Mouse (Mus musculus) cerebellum, adult 2 months (tissue): ENCODE data around the gene Vegfa. TPM values are rescaled to one million over a fixed set of nuclear protein-coding genes. Genes with fewer than 3 reads are reported as not detected.

Experiments used
- DNase-seq, 2 experiments: peaks; one replicate each; pipeline ENCODE4 v3.0.0; 2021
- H3K27ac ChIP-seq: fragments of 200-500 bp; 2 replicates; pipeline ENCODE4 v1.5.1; 2012; ENCODE audit warnings: low read length, control low read depth, inconsistent platforms; ENCODE audit not compliant: insufficient read depth
- H3K27me3 ChIP-seq: fragments of 200-500 bp; 2 replicates; pipeline ENCODE4 v1.6.1; 2012; ENCODE audit warnings: inconsistent platforms, mild to moderate bottlenecking, low read length, moderate library complexity; ENCODE audit not compliant: control insufficient read depth, insufficient read depth
- H3K4me1 ChIP-seq: fragments of 200-500 bp; 2 replicates; pipeline ENCODE4 v1.6.1; 2011; ENCODE audit warnings: low read length; ENCODE audit not compliant: control insufficient read depth, insufficient read depth
- H3K4me3 ChIP-seq: fragments of 200-500 bp; replicated peaks from 2 replicates; pipeline ENCODE3; 2011; ENCODE audit warnings: mild to moderate bottlenecking, low read depth, low read length, control low read depth; ENCODE audit not compliant: insufficient read depth
- CTCF ChIP-seq: fragments of 200-500 bp; IDR thresholded peaks from 2 replicates; pipeline ENCODE4 v1.5.1; 2011; ENCODE audit warnings: low read depth, mild to moderate bottlenecking, control low read depth, low read length, moderate library complexity, borderline replicate concordance; ENCODE audit not compliant: insufficient read depth
- POLR2A ChIP-seq: fragments of 200-500 bp; IDR thresholded peaks from 2 replicates; pipeline ENCODE4 v1.6.1; 2011; ENCODE audit warnings: low read length, control low read depth, borderline replicate concordance; ENCODE audit not compliant: insufficient read depth
- WGBS: fragments of 180-500 bp; shearing (Covaris S2); methylation state at CpG from one replicate; pipeline ENCODE4 v1.1.7; 2018; 5-methylcytosine and 5-hydroxymethylcytosine counted together
- polyA plus RNA-seq: library from polyadenylated mRNA; depleted of rRNA; stranded (reverse); fragments of >200 nt; gene quantifications from 2 replicates; pipeline ENCODE4 v1.2.3, GENCODE M21; 2012

Gene Vegfa
- polyA plus RNA-seq, 1 experiment = 195 TPM

DNA sequence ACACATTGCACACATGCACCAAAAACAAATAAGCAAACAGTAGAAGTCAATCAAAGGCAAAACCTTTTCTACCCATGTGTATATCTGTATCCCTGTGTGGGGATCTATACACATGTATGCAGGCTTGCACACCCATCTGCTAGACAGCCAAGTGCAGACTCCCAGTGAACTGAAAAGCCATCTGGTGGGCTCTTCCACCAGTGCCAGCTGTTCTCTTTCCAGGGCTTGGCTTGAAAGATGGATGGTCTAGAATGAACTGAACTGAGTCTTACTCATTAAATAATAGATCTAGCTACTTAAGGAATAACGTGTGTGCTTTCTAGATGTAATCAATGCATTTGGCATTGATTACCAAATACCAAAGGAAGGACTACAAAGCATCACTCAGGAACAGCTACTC, 50.3 kb downstream of the Vegfa start:
- H3K4me1 ChIP-seq = no peaks in the 10 kb centered on the region
- H3K27me3 ChIP-seq = no peaks in the 10 kb centered on the region
- WGBS = 33% methylated on average over 1 of the region's 1 CpGs
- no peak for TF ChIP-seq POLR2A
- TF ChIP-seq CTCF = no peak
- H3K27ac ChIP-seq = no peak overlapping the region
- H3K4me3 ChIP-seq = no peak overlapping the region
- DNase-seq = no peak

DNA sequence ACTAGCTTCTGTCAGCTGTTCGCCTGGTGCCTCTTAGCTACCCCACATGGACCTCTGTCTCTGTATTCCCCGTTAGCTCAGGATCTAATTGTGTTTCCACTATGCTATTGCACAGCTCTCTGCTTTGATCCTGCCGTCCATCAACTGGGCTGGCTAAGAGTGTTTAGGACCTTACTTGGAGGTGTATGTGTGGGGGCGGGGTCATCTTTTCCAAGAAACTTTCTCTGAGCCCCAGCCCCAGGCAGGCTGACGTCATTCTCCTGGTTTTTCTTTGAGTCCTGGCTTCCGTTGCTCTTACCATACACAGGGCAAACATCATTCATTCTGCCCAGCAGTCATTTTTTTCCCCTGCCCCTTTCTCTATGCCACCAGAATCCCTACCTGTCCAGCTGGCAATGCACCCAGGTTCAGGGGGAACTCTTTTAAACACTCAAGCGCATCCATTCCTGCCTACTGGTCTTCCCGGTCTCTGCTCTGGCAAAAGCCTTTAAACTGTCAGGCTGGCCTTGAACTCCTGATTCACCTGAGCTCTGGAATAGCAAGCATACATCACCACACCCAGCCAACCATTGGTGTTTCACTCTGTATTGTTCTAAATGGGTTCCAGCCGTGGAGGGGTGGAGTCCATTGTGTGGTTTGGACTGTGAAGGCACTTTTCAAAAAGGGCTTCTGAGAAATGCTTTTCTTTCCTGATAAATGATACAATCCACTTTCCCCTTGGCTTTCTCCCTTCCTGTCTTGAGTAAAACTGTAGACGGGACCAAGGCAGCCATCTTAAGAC, 53.0 kb downstream of the Vegfa start:
- no peak for TF ChIP-seq POLR2A
- no peak for TF ChIP-seq CTCF
- Histone ChIP-seq H3K4me3 (no peak overlapping the region), H3K4me1 (no peaks in the 10 kb centered on the region), H3K27ac (no peak overlapping the region), H3K27me3 (no peaks in the 10 kb centered on the region)
- no peak for DNase-seq
- 88% methylated on average over 10 of the region's 10 CpGs for WGBS

DNA sequence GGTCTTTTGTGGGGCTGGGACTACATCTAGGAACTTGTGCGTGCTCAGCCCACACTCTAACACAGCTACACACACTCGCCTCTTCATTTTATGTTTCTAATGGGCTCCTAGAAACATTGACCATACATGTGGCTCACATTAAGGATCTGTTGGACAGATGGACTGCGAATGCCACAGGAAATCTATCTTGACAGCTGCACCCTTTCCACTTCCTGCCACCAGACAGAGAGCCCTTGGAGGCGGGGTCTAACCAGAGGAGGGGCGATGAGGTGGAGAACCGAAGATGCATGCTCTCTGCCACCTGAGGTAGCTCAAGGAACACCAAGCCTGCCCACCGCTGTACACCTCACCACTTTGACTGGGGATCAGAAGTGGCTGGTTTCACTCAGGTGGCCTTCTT, 57.7 kb downstream of the Vegfa start:
- 63% methylated on average over 7 of the region's 7 CpGs for WGBS
- no peak for DNase-seq
- no peak overlapping the region for H3K4me3 ChIP-seq
- H3K27ac ChIP-seq = no peak overlapping the region
- no peaks in the 10 kb centered on the region; the same call in 1 of the 2 replicates for H3K27me3 ChIP-seq
- TF ChIP-seq POLR2A = no peak
- no peaks in the 10 kb centered on the region for H3K4me1 ChIP-seq

DNA sequence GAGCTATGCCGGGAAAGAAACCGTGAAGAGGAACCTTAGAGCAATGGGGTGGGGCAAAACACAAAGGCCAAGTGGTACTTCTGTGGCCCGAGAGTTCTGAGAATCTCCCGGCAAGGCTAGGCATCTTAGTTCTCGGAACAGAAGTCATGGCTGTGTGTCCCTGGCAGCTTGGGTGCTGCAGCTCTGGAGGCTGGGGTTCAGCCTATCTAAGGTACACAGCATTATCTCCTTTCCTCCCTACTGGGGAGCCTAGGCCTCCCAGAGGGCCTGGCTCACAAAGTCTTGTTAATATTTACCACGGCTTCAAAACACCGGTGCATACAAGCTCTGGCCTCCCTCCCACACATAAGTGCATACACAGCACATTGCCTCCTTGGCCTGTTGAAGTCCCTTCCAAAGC, 59.0 kb downstream of the Vegfa start:
- TF ChIP-seq CTCF (no peak), POLR2A (no peak)
- WGBS = 88% methylated on average over 7 of the region's 7 CpGs

DNA sequence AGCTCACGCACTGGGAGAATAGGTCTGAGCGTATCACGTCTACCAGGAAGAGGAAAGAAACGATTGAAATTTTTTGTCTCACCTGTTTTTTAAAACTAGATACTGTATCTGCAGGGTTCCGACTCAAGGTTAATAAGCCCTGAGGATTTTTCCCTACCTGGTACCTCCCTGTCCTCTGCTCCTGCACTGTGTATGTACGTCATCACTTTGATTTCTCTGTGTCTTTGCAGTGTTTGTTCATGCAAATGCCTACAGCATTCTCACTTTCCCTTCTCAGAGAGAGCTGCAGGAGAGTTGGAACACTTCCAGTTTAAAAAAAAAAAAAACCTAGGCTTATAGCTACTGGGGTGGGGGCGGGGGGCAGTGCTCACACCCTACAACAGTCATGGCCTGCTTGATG, 59.8 kb downstream of the Vegfa start:
- TF ChIP-seq CTCF (no peak), POLR2A (no peak)
- no peak overlapping the region for H3K4me3 ChIP-seq
- WGBS = 86% methylated on average over 7 of the region's 7 CpGs

More for the DNA sequence above, 59.0 kb downstream of the Vegfa start:
- no peak for DNase-seq
- Histone ChIP-seq H3K4me3 (no peak overlapping the region), H3K4me1 (no peaks in the 10 kb centered on the region), H3K27me3 (no peaks in the 10 kb centered on the region; the same call in 1 of the 2 replicates), H3K27ac (no peak overlapping the region)

DNA sequence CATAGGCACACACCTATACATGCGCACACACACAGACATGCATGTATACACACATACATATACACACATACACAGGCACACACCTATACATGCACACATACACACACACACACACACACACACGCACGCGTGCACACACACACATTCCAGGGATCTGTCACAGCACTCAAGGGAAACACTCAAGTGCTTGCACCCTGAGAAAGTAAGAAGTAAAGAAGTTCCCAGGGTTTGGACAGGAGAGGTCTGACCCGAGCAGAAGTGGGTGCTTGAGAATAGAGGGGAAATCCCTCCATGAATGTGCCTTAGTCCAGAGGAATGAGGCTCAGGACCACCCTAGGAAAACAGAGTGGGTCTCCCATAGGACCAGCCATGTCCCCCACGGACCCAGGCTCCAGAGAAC, 60.4 kb downstream of the Vegfa start:
- WGBS = 89% methylated on average over 6 of the region's 6 CpGs
- H3K4me3 ChIP-seq = no peak overlapping the region
- no peak for DNase-seq
- TF ChIP-seq POLR2A = no peak
- TF ChIP-seq CTCF = no peak
- H3K27me3 ChIP-seq = no peaks in the 10 kb centered on the region; the same call in 1 of the 2 replicates
- H3K27ac ChIP-seq = no peak overlapping the region
- no peaks in the 10 kb centered on the region for H3K4me1 ChIP-seq

More for the DNA sequence above, 59.8 kb downstream of the Vegfa start:
- Histone ChIP-seq H3K27ac (no peak overlapping the region), H3K4me1 (no peaks in the 10 kb centered on the region), H3K27me3 (no peaks in the 10 kb centered on the region; the same call in 1 of the 2 replicates)
- no peak for DNase-seq

DNA sequence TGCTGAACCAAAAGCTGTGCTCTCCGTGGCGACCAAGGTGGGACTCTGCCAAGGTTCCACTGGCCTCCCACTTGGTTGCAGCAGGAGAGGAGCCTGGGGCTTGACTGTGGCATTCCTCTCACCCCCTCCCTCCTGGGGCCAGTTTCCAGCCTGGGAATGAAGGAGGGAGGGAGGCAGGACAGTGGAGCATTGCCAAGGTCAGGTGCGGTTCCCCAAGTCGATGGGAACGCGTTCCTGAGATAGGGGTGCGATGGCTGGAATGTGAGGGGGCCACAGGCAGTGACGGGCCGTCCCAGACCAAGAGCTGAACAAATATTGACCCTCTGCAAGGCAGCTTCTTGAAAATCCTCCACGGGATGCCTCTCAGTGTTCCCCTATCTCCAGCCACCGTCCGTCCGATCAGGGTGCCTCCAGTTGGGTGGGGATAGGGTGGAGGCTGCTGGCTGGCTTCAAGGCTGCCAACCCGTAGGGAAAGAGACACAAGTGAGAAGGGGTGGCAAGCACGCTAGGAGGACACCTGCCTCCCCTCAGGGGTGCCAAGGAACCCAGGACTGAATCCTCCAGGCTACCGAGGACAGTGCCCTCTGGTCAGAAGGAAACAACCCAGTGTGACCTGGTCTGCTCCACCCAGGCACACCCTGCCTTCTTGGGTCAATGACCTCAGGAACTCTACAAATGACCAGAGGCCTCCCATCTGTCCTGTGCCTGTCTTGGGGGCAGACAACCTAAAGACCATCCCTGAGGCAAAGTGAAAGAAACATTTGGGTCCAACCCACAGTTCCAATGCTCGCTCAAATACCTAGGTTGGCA, 61.2 kb downstream of the Vegfa start:
- Histone ChIP-seq H3K4me1 (no peaks in the 10 kb centered on the region), H3K27me3 (no peaks in the 10 kb centered on the region; the same call in 1 of the 2 replicates), H3K27ac (no peak overlapping the region), H3K4me3 (no peak overlapping the region)
- WGBS = 67% methylated on average over 17 of the region's 17 CpGs
- TF ChIP-seq CTCF (no peak), POLR2A (no peak)
- no peak for DNase-seq

DNA sequence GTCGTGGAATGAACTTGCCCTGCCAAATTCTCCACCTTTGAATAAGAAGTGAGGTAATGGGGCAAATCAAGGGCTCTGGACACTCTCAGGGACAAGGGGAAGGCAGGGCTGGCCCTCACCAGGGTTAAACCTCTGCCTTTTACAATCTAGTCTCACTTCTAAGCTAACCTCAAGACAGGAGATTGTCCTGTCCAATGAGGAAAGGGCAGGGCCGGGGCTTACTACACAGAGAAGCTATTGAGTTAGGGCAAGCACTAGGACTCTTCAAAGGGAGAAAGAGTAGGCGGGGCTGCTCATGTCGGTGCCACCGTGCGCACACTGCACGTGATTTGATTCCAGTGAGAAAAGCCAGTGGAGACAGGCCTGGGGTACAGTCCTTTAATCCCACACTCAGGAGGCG, 62.6 kb downstream of the Vegfa start:
- DNase-seq = no peak
- Histone ChIP-seq H3K4me3 (no peak overlapping the region), H3K4me1 (no peaks in the 10 kb centered on the region), H3K27ac (no peak overlapping the region), H3K27me3 (no peaks in the 10 kb centered on the region; the same call in 1 of the 2 replicates)
- WGBS = 66% methylated on average over 8 of the region's 8 CpGs
- TF ChIP-seq CTCF = no peak
- no peak for TF ChIP-seq POLR2A
